Mouse (Mus musculus): ENCODE measurements around the gene Sspo. TPM values are rescaled to one million over a fixed set of nuclear protein-coding genes. Genes with fewer than 3 reads are reported as not detected.

Gene Sspo
- total and polyA plus RNA-seq, 3 experiments: not detected

DNA sequence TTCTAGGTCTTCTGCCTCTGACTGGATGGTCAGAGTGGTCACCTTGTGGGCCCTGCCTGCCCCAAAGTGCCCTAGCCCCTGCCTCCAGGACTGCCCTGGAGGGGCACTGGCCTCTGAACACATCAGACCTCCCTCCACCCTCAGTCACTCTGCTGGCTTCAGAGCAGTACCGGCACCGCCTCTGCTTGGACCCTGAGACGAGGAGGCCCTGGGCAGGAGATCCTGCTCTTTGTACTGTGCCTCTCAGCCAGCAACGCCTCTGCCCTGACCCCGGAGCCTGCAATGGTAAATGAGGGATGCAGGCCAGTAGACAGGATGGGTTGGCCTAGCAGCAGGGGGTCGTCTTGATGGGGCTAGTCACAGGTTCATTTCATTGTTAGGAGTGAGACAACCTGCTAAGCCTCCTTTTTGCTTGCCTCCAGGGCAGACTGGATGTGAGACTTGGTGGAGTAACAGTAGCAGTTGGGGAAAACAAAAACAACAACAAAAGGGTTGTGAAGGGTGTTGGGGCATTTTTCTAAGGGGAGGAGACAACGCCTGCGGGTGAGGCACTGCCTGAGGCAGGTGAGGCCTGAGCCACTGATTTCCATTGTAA is 45.2 kb downstream of the Sspo start:
- H3K27ac ChIP-seq (ENCODE audit: control insufficient read depth, low read depth, low read length): no peak overlapping the region
- no peaks in the 10 kb centered on the region for H3K79me2 ChIP-seq (ENCODE audit: control insufficient read depth, insufficient read depth, low read length, poor library complexity)
- H3K4me3 ChIP-seq (ENCODE audit: control insufficient read depth in 1 of 2, insufficient read depth in 1 of 2, low read depth in 2 of 2, low read length in 2 of 2): no peak overlapping the region
- no peaks in the 10 kb centered on the region for H3K9me3 ChIP-seq (replicated peaks; ENCODE audit: insufficient read depth, low read length)
- no peak for DNase-seq (ENCODE audit: low read depth, low spot score)
- H3K4me1 ChIP-seq (ENCODE audit: control insufficient read depth in 1 of 2, insufficient read depth in 2 of 2, low read length in 2 of 2): no peaks in the 10 kb centered on the region
- H3K36me3 ChIP-seq (ENCODE audit: control insufficient read depth in 1 of 2, insufficient read depth in 2 of 2, low read length in 2 of 2): no peaks in the 10 kb centered on the region
- no peak overlapping the region for H3K9ac ChIP-seq (ENCODE audit: control insufficient read depth, low read depth, low read length, poor library complexity, severe bottlenecking)
- TF ChIP-seq ZC3H11A (IDR thresholded peaks at IDR 0.05; ENCODE audit: low read depth, low read length) (no peak), SMC3 (IDR thresholded peaks at IDR 0.05; ENCODE audit: low read depth, low read length) (no peak), POLR2AphosphoS2 (IDR thresholded peaks at IDR 0.05; ENCODE audit: low read length) (no peak), RAD21 (IDR thresholded peaks at IDR 0.05; ENCODE audit: low read depth, low read length) (no peak), RCOR1 (IDR thresholded peaks at IDR 0.05; ENCODE audit: low read depth, low read length) (no peak), CTCF (IDR thresholded peaks at IDR 0.05 in 2 of 3, conservative IDR thresholded peaks at IDR 0.05 in 1 of 3; ENCODE audit: control insufficient read depth in 1 of 3, insufficient read depth in 1 of 3, low read depth in 2 of 3, low read length in 3 of 3, poor library complexity in 1 of 3, severe bottlenecking in 1 of 3) (no peak), MAX (IDR thresholded peaks at IDR 0.05; ENCODE audit: low read length) (no peak), BHLHE40 (IDR thresholded peaks at IDR 0.05; ENCODE audit: borderline replicate concordance, low read depth, low read length) (no peak), NELFE (IDR thresholded peaks at IDR 0.05; ENCODE audit: low read depth, low read length) (no peak), ELF1 (IDR thresholded peaks at IDR 0.05; ENCODE audit: low read depth, low read length) (no peak), TBP (IDR thresholded peaks at IDR 0.05; ENCODE audit: low read depth, low read length) (no peak), USF2 (IDR thresholded peaks at IDR 0.05; ENCODE audit: borderline replicate concordance in 1 of 2, insufficient read depth in 1 of 2, low read depth in 1 of 2, low read length in 2 of 2) (no peak), MYC (IDR thresholded peaks at IDR 0.05; ENCODE audit: low read depth, low read length) (no peak), GABPA (IDR thresholded peaks at IDR 0.05; ENCODE audit: low read depth, low read length) (no peak), JUND (IDR thresholded peaks at IDR 0.05; ENCODE audit: low read depth, low read length) (no peak), UBTF (IDR thresholded peaks at IDR 0.05; ENCODE audit: borderline replicate concordance, insufficient read depth, low read depth, low read length) (no peak), CHD2 (IDR thresholded peaks at IDR 0.05; ENCODE audit: low read length) (no peak), HCFC1 (IDR thresholded peaks at IDR 0.05; ENCODE audit: low read depth, low read length) (no peak), SIN3A (IDR thresholded peaks at IDR 0.05; ENCODE audit: low read length) (no peak), EP300 (IDR thresholded peaks at IDR 0.05; ENCODE audit: low read depth in 1 of 2, low read length in 2 of 2) (no peak)
- H3K27me3 ChIP-seq (ENCODE audit: control insufficient read depth in 1 of 2, insufficient read depth in 2 of 2, low read length in 2 of 2): no peaks in the 10 kb centered on the region

DNA sequence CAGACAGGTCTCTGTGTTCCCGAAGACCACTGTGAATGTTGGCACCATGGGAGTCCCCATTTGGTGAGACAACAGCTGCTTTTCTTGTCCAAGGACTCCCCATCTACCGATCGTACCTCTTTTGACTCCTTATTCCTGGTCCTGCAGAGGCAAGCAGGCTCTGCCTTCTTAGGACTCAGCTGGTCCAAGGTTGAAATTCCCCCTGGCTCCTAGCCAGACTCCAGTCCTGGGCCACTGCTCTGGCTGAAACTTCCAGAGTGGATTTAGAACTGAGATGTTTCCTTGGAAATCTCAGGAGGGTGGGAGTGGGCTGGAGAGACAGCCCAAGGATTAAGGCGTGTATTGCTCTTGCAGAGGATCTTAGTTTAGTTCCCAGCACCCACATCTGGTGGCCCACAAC is 49.5 kb downstream of the Sspo start:
- Histone ChIP-seq H3K27ac (ENCODE audit: control insufficient read depth, low read depth, low read length) (no peak overlapping the region), H3K27me3 (ENCODE audit: control insufficient read depth in 1 of 2, insufficient read depth in 2 of 2, low read length in 2 of 2) (no peaks in the 10 kb centered on the region), H3K36me3 (ENCODE audit: control insufficient read depth in 1 of 2, insufficient read depth in 2 of 2, low read length in 2 of 2) (no peaks in the 10 kb centered on the region), H3K4me1 (ENCODE audit: control insufficient read depth in 1 of 2, insufficient read depth in 2 of 2, low read length in 2 of 2) (no peaks in the 10 kb centered on the region), H3K9me3 (replicated peaks; ENCODE audit: insufficient read depth, low read length) (no peaks in the 10 kb centered on the region), H3K79me2 (ENCODE audit: control insufficient read depth, insufficient read depth, low read length, poor library complexity) (no peaks in the 10 kb centered on the region), H3K9ac (ENCODE audit: control insufficient read depth, low read depth, low read length, poor library complexity, severe bottlenecking) (no peak overlapping the region), H3K4me3 (ENCODE audit: control insufficient read depth in 1 of 2, insufficient read depth in 1 of 2, low read depth in 2 of 2, low read length in 2 of 2) (no peak overlapping the region)
- TF ChIP-seq ZNF384 (IDR thresholded peaks at IDR 0.05; ENCODE audit: low read depth, low read length) (no peak), ZMIZ1 (IDR thresholded peaks at IDR 0.05; ENCODE audit: low read depth, low read length) (no peak), MYC (IDR thresholded peaks at IDR 0.05; ENCODE audit: low read depth, low read length) (no peak), SIN3A (IDR thresholded peaks at IDR 0.05; ENCODE audit: low read length) (no peak), NRF1 (IDR thresholded peaks at IDR 0.05; ENCODE audit: insufficient read depth, low read depth, low read length, poor library complexity, severe bottlenecking) (no peak), POLR2AphosphoS2 (IDR thresholded peaks at IDR 0.05; ENCODE audit: low read length) (no peak), MAFK (IDR thresholded peaks at IDR 0.05; ENCODE audit: borderline replicate concordance, low read depth, low read length) (no peak), ZKSCAN1 (IDR thresholded peaks at IDR 0.05; ENCODE audit: low read depth, low read length) (no peak), GATA1 (IDR thresholded peaks at IDR 0.05; ENCODE audit: low read depth, low read length) (no peak), HCFC1 (IDR thresholded peaks at IDR 0.05; ENCODE audit: low read depth, low read length) (no peak), TBP (IDR thresholded peaks at IDR 0.05; ENCODE audit: low read depth, low read length) (no peak), ELF1 (IDR thresholded peaks at IDR 0.05; ENCODE audit: low read depth, low read length) (no peak), USF2 (IDR thresholded peaks at IDR 0.05; ENCODE audit: borderline replicate concordance in 1 of 2, insufficient read depth in 1 of 2, low read depth in 1 of 2, low read length in 2 of 2) (no peak), JUND (IDR thresholded peaks at IDR 0.05; ENCODE audit: low read depth, low read length) (no peak), POLR2A (IDR thresholded peaks at IDR 0.05; ENCODE audit: control insufficient read depth in 1 of 2, insufficient read depth in 1 of 2, low read depth in 1 of 2, low read length in 2 of 2, poor library complexity in 1 of 2) (no peak), GABPA (IDR thresholded peaks at IDR 0.05; ENCODE audit: low read depth, low read length) (no peak)
- no peak for DNase-seq (ENCODE audit: low read depth, low spot score)
